Mouse (Mus musculus): Measurements from ENCODE around the gene Tec. TPM values are rescaled to one million over a fixed set of nuclear protein-coding genes. Genes with fewer than 3 reads are reported as not detected.

Tec gene
- polyA plus RNA-seq, 1 experiment from 2014 or later, result 9.5 TPM

GRCm38 (mm10) chr5:72761237-72761636, 107.0 kb downstream of the Tec start:
- TF ChIP-seq CTCF (IDR thresholded peaks at IDR 0.05; ENCODE audit: low read depth) (no peak), EP300 (optimal IDR thresholded peaks at IDR 0.05) (no peak)
- Histone ChIP-seq H3K9me3 (ENCODE audit: control insufficient read depth, low read length) (no peaks in the 10 kb centered on the region), H3K27me3 (ENCODE audit: control insufficient read depth, insufficient read depth, low read length) (no peaks in the 10 kb centered on the region), H3K4me1 (replicated peaks; ENCODE audit: control insufficient read depth, insufficient read depth) (no peaks in the 10 kb centered on the region), H3K4me3 (ENCODE audit: low read depth, low read length) (no peak overlapping the region), H3K4me2 (replicated peaks; ENCODE audit: low read depth) (no peak overlapping the region), H3K9ac (ENCODE audit: low read length) (no peak overlapping the region), H3K27ac (replicated peaks) (no peak overlapping the region), H3K36me3 (ENCODE audit: control insufficient read depth, insufficient read depth, low read length) (no peaks in the 10 kb centered on the region)
- peak; percentile 82 for ATAC-seq (ENCODE audit: low FRiP score, low TSS enrichment)
- 39% methylated on average over 5 of the region's 5 CpGs for WGBS
- peak; percentile 38 for DNase-seq (ENCODE audit: low spot score)

GRCm38 (mm10) chr5:72758925-72759924, 109.1 kb downstream of the Tec start:
- Histone ChIP-seq H3K4me3 (ENCODE audit: low read depth, low read length) (no peak overlapping the region), H3K4me2 (replicated peaks; ENCODE audit: low read depth) (no peak overlapping the region), H3K9ac (ENCODE audit: low read length) (no peak overlapping the region), H3K27me3 (ENCODE audit: control insufficient read depth, insufficient read depth, low read length) (no peaks in the 10 kb centered on the region), H3K27ac (replicated peaks) (no peak overlapping the region), H3K36me3 (ENCODE audit: control insufficient read depth, insufficient read depth, low read length) (no peaks in the 10 kb centered on the region), H3K9me3 (ENCODE audit: control insufficient read depth, low read length) (no peaks in the 10 kb centered on the region), H3K4me1 (replicated peaks; ENCODE audit: control insufficient read depth, insufficient read depth) (no peaks in the 10 kb centered on the region)
- 68% methylated on average over 13 of the region's 13 CpGs for WGBS
- TF ChIP-seq CTCF (IDR thresholded peaks at IDR 0.05; ENCODE audit: low read depth) (peak; percentile 80), EP300 (optimal IDR thresholded peaks at IDR 0.05) (no peak)
- ATAC-seq (ENCODE audit: low FRiP score, low TSS enrichment) (peak; percentile 53; the same call in 1 of the 2 replicates), DNase-seq (ENCODE audit: low spot score) (no peak)

GRCm38 (mm10) chr5:72757155-72757773, 111.0 kb downstream of the Tec start:
- ATAC-seq (ENCODE audit: low FRiP score, low TSS enrichment) (no peak), DNase-seq (ENCODE audit: low spot score) (no peak)
- TF ChIP-seq EP300 (optimal IDR thresholded peaks at IDR 0.05), result no peak
- TF ChIP-seq CTCF (IDR thresholded peaks at IDR 0.05; ENCODE audit: low read depth), result no peak
- Histone ChIP-seq H3K4me1 (replicated peaks; ENCODE audit: control insufficient read depth, insufficient read depth) (no peaks in the 10 kb centered on the region), H3K4me2 (replicated peaks; ENCODE audit: low read depth) (no peak overlapping the region), H3K36me3 (ENCODE audit: control insufficient read depth, insufficient read depth, low read length) (no peaks in the 10 kb centered on the region), H3K9me3 (ENCODE audit: control insufficient read depth, low read length) (no peaks in the 10 kb centered on the region), H3K27me3 (ENCODE audit: control insufficient read depth, insufficient read depth, low read length) (no peaks in the 10 kb centered on the region), H3K4me3 (ENCODE audit: low read depth, low read length) (no peak overlapping the region), H3K9ac (ENCODE audit: low read length) (no peak overlapping the region), H3K27ac (replicated peaks) (no peak overlapping the region)
- WGBS, result 75% methylated on average over 18 of the region's 18 CpGs

- no peak overlapping the region for H3K4me2 ChIP-seq (replicated peaks; ENCODE audit: low read depth)
These were observed 112.3 kb downstream of the Tec start for GRCm38 (mm10) chr5:72755941-72756340.

GRCm38 (mm10) chr5:72755035-72755434, 113.2 kb downstream of the Tec start:
- H3K9me3 ChIP-seq (ENCODE audit: control insufficient read depth, low read length), result no peaks in the 10 kb centered on the region
- H3K27ac ChIP-seq (replicated peaks), result no peak overlapping the region
- H3K9ac ChIP-seq (ENCODE audit: low read length), result no peak overlapping the region
- 90% methylated on average over 2 of the region's 2 CpGs for WGBS
- no peaks in the 10 kb centered on the region for H3K36me3 ChIP-seq (ENCODE audit: control insufficient read depth, insufficient read depth, low read length)
- no peak for ATAC-seq (ENCODE audit: low FRiP score, low TSS enrichment)
- H3K4me3 ChIP-seq (ENCODE audit: low read depth, low read length), result no peak overlapping the region
- no peak for TF ChIP-seq EP300 (optimal IDR thresholded peaks at IDR 0.05)
- TF ChIP-seq CTCF (IDR thresholded peaks at IDR 0.05; ENCODE audit: low read depth), result no peak
- H3K4me2 ChIP-seq (replicated peaks; ENCODE audit: low read depth), result no peak overlapping the region
- no peaks in the 10 kb centered on the region for H3K4me1 ChIP-seq (replicated peaks; ENCODE audit: control insufficient read depth, insufficient read depth)
- H3K27me3 ChIP-seq (ENCODE audit: control insufficient read depth, insufficient read depth, low read length), result no peaks in the 10 kb centered on the region
- no peak for DNase-seq (ENCODE audit: low spot score)

More at GRCm38 (mm10) chr5:72755941-72756340, 112.3 kb downstream of the Tec start:
- H3K27ac ChIP-seq (replicated peaks), result no peak overlapping the region
- H3K4me1 ChIP-seq (replicated peaks; ENCODE audit: control insufficient read depth, insufficient read depth), result no peaks in the 10 kb centered on the region
- no peak overlapping the region for H3K4me3 ChIP-seq (ENCODE audit: low read depth, low read length)
- H3K9me3 ChIP-seq (ENCODE audit: control insufficient read depth, low read length), result no peaks in the 10 kb centered on the region
- DNase-seq (ENCODE audit: low spot score) (no peak), ATAC-seq (ENCODE audit: low FRiP score, low TSS enrichment) (no peak)
- H3K9ac ChIP-seq (ENCODE audit: low read length), result no peak overlapping the region
- H3K27me3 ChIP-seq (ENCODE audit: control insufficient read depth, insufficient read depth, low read length), result no peaks in the 10 kb centered on the region
- H3K36me3 ChIP-seq (ENCODE audit: control insufficient read depth, insufficient read depth, low read length), result no peaks in the 10 kb centered on the region
- 88% methylated on average over 8 of the region's 8 CpGs for WGBS
- TF ChIP-seq EP300 (optimal IDR thresholded peaks at IDR 0.05), result no peak
- no peak for TF ChIP-seq CTCF (IDR thresholded peaks at IDR 0.05; ENCODE audit: low read depth)

Data from stomach, postnatal 0 days (tissue).